Mouse (Mus musculus) c-Kit-positive CD71-positive TER-119-negative erythroid progenitor cells, embryonic 14.5 days (primary cell): ENCODE measurements around the gene Osgepl1.
A peak's percentile ranks its signal among the peaks of the same experiment; 100 is the strongest.
"Not testable (repeated sequence)": the region's sequence is repeated elsewhere in the genome, so short reads cannot be mapped to it uniquely, and the experiment has no call there.

Source experiments
- DNase-seq: peaks from one replicate; pipeline ENCODE4 v3.0.0-alpha.2; 2013; ENCODE audit warnings: low read depth

The Osgepl1 gene

DNA sequence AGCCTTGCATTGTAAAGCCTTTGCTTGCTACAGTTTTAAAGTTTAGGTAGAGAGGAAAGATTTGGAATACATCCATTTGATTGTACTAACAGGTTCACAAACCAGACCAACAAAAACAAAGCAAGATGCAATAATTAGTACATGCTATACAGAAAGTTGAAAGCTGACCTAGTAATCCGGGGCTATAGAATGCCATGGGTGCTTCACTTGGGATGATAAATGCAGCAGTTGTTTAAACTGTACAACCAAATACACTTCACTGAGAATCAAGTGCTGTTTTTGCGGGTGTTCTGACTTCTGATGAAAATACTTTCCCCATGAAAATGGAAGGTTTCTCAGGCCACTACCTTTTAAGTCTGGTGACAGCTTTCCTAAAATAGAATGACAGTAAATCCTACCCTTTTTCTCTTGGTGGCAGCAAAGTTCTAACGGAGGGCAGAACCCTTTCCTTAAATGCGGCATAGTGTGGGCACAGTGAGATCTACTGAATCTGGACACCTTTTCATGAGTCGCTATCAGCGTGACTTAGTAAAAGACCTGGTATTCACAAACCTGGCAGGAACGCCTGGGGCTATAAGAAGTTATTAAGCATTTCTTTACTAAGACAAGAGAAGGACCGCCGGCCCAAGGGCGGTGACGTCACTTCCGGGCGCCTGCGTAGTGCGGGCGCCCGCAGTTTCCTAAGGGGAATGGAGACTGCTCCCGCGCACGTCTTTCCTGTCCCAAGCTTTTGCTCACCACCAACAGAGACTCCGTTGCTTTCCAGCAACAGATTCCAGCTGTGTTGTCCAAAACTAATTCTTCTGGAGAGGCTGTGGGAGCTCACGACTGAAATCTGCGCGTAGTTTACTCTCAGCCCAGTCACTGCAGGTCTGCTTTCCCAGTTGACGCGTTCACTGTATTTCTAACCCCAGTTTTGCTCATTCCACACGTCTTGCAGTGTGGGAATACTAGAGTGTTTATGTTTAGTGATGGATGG, at the start of gene Osgepl1:
Gene Osgepl1, plus strand, starts transcription at position 636 of the 979 bp plus-strand sequence.
- peak; percentile 76 for DNase-seq

DNA sequence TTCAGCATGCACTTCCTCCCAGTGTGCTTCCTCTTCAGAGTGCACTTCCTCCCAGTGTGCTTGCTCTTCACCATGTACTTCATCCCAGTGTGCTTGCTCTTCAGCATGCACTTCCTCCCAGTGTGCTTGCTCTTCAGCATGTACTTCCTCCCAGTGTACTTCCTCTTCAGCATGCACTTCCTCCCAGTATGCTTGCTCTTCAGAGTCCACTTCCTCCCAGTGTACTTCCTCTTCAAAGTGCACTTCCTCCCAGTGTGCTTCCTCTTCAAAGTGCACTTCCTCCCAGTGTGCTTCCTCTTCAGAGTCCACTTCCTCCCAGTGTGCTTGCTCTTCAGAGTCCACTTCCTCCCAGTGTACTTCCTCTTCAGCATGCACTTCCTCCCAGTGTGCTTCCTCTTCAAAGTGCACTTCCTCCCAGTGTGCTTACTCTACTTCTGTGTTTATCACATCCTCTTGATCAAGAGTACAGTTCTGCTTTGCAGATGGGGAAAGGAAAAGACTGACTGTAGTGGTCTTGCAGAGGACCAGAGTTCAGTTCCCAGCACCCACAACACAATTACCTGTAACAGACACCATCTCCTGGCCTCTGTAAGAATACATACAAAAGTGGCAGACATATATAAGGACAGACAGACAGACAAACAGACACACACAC, 48.3 kb upstream of the Osgepl1 start:
- not testable (repeated sequence) for DNase-seq

DNA sequence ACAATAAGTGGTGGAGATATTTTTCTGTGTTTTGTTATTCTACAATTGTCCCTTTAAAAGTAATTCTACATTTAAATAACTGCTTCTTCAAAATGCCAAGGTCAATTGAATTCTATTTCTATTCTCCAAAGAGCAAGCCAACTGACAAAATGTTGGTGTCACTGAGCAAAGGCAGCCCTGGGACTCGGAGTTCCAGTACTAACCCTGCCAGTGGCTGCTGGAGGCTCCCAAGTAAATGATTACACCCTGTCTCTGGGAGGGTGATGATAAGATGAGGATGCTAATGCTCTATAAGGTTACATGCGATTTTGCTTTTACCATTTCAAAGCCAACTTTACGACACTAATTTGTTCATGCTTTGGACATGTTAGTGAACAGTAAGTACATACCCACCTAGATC, 43.5 kb upstream of the Osgepl1 start:
- DNase-seq = no peak

DNA sequence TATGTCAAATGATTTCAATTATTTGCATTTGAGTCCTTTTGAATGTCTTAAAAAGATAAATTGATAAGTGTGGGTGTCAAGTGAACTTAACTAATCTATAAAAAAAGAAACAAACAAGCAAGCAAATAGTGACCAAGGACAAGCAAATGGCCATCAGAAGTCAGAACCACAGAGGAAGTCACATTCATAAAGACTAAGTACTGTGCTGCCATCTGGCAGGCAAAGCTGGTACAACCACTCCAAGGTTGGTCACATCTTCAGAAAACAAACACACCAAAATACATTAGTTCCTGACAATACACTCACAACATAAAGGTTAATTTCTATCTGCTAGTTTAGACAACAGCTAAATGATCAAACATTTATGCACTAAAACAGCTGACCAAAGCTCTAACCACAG, 40.8 kb upstream of the Osgepl1 start:
- DNase-seq = no peak

DNA sequence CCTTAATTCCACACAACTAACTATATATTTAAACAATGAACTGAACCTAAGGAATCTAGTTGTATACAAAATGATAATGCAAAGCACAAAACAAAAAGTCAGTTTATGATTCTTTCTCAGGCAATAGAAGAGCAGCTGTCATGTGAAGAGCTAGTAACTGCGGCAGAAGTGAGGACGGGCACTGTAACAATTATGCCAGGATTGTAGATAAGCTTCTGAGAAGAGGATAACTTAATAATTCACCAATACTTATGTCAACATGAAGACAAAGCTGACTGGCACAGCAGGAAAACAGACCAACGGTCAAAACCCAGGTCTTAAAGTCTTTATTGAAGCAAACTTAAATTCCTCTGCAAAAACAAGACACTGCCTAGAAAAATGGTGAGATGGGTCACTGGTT, 22.2 kb upstream of the Osgepl1 start:
- no peak for DNase-seq

DNA sequence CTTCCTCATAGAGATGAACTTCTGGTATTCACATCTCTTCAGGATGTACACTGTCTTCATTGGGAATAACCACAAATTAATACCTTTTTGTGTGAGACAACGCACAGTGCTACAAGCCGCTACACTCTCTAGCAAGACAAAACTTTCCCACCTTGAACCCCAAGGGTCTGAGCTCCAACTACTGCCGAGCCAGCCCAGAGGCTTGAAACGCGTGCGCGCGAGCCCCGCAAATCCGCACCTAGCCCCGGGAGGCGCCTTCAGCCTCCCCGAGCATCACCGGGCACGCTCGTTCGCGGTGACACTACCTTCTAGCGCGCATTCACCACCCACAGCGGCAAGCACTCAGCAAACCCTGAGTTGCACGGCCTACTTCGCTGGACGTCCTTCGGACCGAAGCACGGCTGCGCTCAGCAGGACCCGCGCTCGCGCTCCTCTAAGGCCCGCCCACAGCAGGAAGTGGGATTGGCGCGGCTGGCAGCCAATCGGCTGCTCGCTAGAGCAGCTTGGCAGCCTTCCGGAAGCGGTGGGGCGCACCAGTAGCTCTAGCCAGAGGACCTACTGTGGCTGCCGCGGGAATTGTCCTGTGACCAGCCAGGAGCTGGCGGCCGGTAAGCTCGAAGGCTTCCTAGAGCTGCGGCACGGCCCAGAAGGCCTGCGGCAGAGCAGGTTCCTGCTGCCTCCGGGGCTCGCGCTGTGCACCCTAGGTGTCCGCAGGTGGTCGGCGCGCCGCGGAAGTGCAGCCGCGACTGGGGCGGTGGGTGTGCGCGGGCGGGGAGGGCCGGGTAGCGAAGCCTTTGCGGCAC, 16.6 kb upstream of the Osgepl1 start, which contains the start of the genes Pms1, Ormdl1 and Gm28778:
Gene Pms1, minus strand, starts transcription at position 438 of the 803 bp plus-strand sequence.
Gene Ormdl1, plus strand, starts transcription at position 515 of the 803 bp plus-strand sequence.
Gene Gm28778, plus strand, starts transcription at position 531 of the 803 bp plus-strand sequence.
- DNase-seq = peak; percentile 86

DNA sequence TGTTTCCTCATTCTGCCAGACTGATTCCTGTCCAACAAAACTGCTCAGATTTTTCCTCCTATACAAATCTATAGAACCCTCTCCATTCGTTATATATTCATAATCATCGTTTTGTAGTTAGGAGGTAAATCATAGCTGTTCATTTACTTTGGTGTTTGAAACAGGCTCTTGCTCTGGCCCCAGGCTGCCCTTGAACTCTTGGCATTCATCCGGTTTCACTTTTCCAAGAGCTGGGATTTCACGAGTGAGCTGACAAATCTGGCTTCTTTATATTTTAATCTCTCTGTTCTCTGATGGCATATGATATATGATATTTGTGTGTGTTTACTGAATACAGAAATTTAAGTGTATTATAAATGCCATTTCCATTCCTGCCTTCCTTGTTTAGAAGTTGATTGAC, 12.9 kb upstream of the Osgepl1 start:
- DNase-seq = no peak

DNA sequence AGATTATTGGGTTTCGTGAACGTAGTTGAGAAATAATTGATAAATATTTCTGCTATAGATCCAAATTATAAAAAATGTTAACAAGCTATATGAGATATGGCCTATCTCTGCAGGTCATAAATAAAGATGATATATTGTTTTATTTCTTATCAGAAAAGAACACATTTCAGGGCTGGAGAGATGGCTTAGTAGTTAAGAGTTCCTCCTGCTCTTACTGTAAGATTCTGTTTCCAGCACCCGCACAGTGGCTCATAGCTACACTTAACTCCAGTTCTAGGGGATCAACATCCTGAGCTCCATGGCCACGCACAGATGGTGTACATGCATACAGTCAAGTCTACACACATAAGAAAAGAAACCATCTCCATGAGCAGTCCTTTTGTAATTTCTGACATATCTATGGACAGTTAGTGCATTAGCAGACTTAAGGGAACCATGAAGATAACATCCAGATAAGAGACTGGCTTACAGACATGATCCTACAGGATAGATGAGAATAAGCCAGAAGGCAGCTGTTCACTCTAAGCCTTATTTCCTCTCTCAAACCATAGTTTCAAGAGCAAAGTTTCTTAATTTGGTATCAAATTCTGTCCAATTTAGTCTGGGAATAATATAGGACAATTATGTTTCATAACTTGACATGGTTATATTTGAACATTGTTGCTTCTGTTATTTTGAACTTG, 8.4 kb downstream of the Osgepl1 start:
- DNase-seq = no peak

DNA sequence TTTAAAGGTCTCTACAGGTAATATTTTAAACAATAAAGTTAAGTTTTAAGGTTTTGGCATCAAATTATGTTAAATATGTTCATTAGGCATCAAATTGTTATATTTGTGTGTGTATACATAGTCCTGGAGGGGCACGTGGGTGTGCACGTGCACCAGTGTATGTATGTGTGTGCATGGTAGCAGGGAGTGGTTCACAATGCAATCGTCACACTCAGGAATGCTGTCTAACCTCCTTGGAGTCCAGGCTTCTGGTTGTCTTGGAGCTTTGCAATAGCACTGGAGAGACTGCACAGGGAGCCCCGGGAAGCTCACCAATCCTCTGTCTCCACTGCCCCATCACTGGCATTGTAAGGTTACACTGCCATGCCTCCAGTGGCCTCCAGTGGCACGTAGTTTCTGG, 9.8 kb downstream of the Osgepl1 start:
- DNase-seq = no peak

DNA sequence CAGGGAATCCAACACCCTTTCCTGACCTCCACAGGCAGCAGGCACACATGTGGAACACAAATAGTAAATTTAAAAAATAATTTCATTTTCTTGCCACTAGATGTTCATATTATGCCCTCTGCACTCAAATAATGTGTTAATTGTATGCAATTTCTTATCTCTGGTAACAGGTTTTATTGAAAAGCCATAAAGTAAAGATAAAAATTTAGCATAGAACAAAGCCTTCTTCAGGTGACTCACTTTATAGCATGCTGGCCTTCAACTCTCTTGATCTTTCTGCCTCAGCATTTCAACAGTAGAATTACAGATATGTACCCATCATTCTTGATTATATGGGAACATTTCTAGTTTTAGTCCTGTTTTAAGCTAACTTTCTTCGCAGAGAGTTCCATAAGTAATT, 10.9 kb downstream of the Osgepl1 start:
- DNase-seq = no peak

DNA sequence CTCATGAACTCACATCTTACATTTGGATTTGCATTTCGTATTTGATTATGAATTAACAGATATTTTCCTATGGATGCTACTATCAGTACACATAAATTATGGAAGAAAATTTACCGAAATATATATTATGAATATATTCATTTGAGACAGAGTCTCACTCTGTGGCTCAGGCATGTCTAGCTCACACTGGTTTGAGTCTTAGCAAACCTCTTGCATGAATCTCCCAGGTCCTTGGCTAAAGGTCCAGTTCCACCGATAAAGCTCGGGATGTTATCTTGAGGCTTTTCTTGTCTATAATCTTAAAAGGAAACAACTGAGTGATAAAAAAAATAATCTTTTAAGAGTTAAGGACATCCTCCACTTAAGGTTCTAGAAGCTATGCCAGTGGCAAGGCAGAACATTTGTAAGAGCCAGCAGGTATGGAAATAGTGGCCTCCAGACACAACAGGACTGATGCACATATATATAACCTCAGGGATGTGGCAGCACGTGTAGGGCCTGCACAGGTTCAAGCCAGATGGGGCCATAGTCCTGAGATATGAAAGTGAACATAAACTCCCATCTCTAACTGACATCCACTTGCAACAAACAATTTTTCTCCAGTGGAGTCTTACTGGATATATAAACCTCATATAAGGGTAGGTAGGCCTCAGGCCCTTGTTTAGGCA, 11.5 kb downstream of the Osgepl1 start:
- no peak for DNase-seq

DNA sequence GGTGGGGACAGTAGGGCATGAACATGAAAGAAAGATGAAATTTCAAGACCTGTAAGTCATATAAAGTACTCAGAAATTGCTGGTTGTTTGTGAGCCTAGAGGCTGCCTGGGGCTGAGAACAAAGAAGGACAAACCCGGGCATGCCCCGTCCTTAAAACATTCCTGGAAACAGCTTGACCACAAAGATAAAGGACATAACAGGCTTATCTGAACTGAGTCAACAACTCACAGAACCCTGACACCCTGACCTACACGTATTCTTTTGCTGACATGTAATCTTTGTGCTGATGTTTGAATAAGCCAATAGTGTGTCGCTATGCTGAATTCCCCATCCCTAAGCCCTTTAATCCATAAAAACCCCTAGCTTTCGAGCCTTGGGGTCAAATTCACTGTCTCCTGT, 20.1 kb downstream of the Osgepl1 start:
- DNase-seq = not testable (repeated sequence)

DNA sequence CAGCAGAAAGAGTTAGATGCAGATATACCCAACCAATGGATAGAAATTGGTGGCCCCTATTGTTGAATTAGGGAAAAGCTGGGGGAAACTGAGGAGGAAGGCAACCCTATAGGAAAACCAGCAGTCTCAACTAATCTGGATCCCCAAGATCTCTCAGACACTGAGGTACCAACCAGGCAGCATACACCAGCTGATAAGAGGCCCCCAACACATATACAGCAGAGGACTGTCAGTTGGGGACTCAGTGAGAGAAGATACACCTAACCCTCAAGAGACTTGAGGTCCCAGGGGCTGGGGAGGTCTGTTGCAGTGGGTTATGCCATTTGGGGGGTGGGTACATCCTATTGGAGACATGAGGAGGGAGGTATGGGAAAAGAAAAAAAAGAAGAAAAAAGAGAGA, 22.0 kb downstream of the Osgepl1 start:
- no peak for DNase-seq

DNA sequence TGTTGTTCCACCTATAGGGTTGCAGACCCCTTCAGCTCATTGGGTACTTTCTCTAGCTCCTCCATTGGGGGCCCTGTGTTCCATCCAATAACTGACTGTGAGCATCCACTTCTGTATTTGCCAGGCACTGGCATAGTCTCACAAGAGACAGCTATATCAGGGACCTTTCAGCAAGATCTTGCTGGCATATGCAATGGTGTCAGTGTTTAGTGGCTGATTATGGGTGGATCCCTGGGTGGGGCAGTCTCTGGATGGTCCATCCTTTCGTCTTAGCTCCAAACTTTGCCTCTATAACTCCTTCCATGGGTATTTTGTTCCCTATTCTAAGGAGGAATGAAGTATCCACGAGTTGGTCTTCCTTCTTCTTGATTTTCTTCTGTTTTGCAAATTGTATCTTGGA, 24.0 kb downstream of the Osgepl1 start:
- DNase-seq = not testable (repeated sequence)

DNA sequence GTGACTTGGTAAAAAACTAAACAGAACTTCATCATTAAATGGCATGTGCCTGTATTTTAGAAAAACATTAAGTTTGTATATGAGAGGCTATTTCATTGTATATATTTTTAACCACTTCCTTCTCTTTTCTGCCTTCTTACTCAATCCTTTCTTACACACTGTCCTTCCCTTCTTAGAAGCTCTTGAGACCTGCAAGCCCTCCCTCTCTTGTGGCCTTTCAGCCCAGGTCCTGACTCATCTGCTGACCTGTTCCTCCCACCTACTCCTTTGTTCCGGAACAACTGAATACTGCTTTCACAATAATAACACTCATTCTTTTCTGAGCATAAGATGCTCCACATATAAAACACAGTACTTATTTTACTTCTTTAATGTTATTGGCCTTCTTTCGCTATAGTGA, 27.6 kb downstream of the Osgepl1 start:
- DNase-seq = no peak

DNA sequence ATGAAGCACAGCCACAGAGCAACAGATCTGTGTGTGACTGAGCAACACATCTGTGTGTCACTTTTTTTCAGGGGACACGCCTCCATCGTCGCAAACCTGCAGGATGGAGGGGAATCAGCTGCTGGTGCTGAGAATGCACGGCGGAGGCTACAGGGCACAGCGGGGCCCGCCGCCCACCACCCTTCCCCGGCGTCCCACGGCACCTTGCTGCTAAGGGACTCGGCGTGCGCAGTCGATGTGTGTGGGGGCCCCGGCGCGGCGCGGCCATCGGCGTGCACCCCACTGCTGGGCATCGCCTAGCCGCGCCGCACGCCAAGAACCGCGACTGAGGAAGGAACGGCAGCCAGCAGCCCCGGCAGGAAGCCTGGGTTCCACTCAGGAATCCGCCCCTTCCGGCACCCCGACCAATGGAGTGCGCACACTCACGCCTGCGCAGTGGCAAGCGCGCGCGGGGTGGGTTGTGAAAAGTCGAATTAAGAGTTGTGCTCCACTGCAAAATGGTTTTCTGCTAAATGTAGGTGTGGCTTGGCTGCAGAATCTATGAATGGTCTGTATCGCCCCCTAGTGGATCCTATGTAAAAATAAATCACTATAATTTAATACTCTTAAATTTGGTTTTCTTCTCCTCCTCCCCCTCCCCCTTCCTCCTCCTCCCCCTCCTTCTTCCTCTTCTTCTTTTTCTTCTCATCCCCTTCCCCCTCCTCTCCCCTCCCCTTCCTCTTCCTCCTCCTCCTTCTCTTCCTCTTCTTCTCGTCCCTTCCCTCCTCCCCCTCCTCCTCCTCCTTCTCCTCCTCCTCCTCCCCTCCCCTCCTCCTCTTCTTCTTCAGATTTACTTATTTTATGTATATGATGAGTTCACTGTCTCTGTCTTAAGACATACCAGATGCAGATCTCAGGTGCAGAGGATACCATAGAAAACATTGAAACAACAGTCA, 39.2 kb downstream of the Osgepl1 start, which contains the start of the genes Asdurf, Gm28551 and Asnsd1:
Gene Asdurf, minus strand, starts transcription at position 293 of the 935 bp plus-strand sequence.
Gene Gm28551, minus strand, starts transcription at position 341 of the 935 bp plus-strand sequence.
Gene Asnsd1, minus strand, starts transcription at position 426 of the 935 bp plus-strand sequence.
- peak; percentile 96 for DNase-seq

DNA sequence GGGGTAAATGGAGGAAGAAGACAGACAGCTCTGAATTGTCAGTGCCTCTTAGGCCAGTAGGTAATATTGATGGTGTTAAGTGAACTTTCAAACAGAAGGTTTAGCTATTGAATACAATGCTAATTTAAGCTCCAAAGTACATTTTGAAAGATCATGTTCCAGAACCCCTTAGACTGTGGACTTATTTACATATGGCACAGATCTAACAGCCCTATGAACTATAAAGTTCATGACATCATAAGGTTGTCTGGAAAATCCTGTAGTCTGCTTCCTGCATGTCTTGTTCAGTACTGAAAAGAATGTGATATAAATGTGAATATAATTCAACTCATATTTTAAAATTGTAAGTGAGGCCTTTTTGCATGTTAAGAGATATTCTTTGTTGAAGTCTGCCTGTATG, 45.6 kb downstream of the Osgepl1 start:
- no peak for DNase-seq
